Mouse (Mus musculus) spleen, postnatal 10 days (tissue): ENCODE results near the gene Wdr64.

ENCODE experiments used
- DNase-seq, 2 experiments: peaks; one replicate each; pipeline ENCODE4 v3.0.0; 2021 to 2022; ENCODE audit warnings: low spot score in 2 of 2

Wdr64 gene

GRCm38 (mm10) chr1:175698293-175698692 is at the start of gene Wdr64:
TSS of gene Wdr64 (plus strand) at chr1:175698593.
- DNase-seq = no peak

GRCm38 (mm10) chr1:175648615-175649014 is 49.8 kb upstream of the Wdr64 start:
- no peak for DNase-seq

- no peak for DNase-seq
Observed at GRCm38 (mm10) chr1:175659900-175660299, 38.5 kb upstream of the Wdr64 start.

- DNase-seq = peak in 1 of 2 experiments; percentile 43
Observed at GRCm38 (mm10) chr1:175668666-175669405, 29.6 kb upstream of the Wdr64 start.

- no peak for DNase-seq
Observed at GRCm38 (mm10) chr1:175669456-175669855, 28.9 kb upstream of the Wdr64 start.

GRCm38 (mm10) chr1:175670042-175670441 is 28.4 kb upstream of the Wdr64 start:
- no peak for DNase-seq

GRCm38 (mm10) chr1:175671626-175672025 is 26.8 kb upstream of the Wdr64 start:
- DNase-seq = no peak

GRCm38 (mm10) chr1:175673563-175674325 is 24.6 kb upstream of the Wdr64 start:
- DNase-seq = no peak

- no peak for DNase-seq
Observed at GRCm38 (mm10) chr1:175675116-175675515, 23.3 kb upstream of the Wdr64 start.

- no peak for DNase-seq
Observed at GRCm38 (mm10) chr1:175677459-175677858, 20.9 kb upstream of the Wdr64 start.

GRCm38 (mm10) chr1:175680995-175681394 is 17.4 kb upstream of the Wdr64 start:
- no peak for DNase-seq

GRCm38 (mm10) chr1:175691686-175692245 is 6.6 kb upstream of the Wdr64 start:
- no peak for DNase-seq

- DNase-seq = peak; percentile 97 to 99
Observed at GRCm38 (mm10) chr1:175692246-175692996, 6.0 kb upstream of the Wdr64 start, which contains the start of the genes Opn3 and Chml. TSS of gene Opn3 (minus strand) at chr1:175692776. TSS of gene Chml (minus strand) at chr1:175692901.

- no peak for DNase-seq
Observed at GRCm38 (mm10) chr1:175692997-175693361, 5.4 kb upstream of the Wdr64 start.

- DNase-seq = peak; percentile 11 to 20
Observed at GRCm38 (mm10) chr1:175693429-175693960, 4.9 kb upstream of the Wdr64 start.

- no peak for DNase-seq
Observed at GRCm38 (mm10) chr1:175699375-175699774, 982 bp downstream of the Wdr64 start.

GRCm38 (mm10) chr1:175699796-175700195 is 1.4 kb downstream of the Wdr64 start:
- DNase-seq = no peak

GRCm38 (mm10) chr1:175701145-175701544 is 2.8 kb downstream of the Wdr64 start:
- DNase-seq = no peak

GRCm38 (mm10) chr1:175707599-175707998 is 9.2 kb downstream of the Wdr64 start:
- no peak for DNase-seq

GRCm38 (mm10) chr1:175708013-175708412 is 9.6 kb downstream of the Wdr64 start:
- DNase-seq = no peak

- DNase-seq = no peak
Observed at GRCm38 (mm10) chr1:175712338-175712909, 14.0 kb downstream of the Wdr64 start.
